Mouse (Mus musculus) ES-E14 (cell line): Measurements from ENCODE around the gene Vash1. TPM values are rescaled to one million over a fixed set of nuclear protein-coding genes. Genes with fewer than 3 reads are reported as not detected.

Experiments
- DNase-seq: peaks from one replicate; pipeline ENCODE4 v3.0.0-alpha.2; 2013; ENCODE audit warnings: low read depth, low spot score
- H3K27ac ChIP-seq: 2 replicates; pipeline ENCODE4 v1.5.1; 2012; ENCODE audit warnings: low read depth, mild to moderate bottlenecking, low read length, moderate library complexity, mixed read lengths; ENCODE audit not compliant: poor library complexity, insufficient read depth, severe bottlenecking
- H3K36me3 ChIP-seq: 2 replicates; pipeline ENCODE4 v1.6.1; 2012; ENCODE audit warnings: mild to moderate bottlenecking, low read length, moderate library complexity, mixed read lengths; ENCODE audit not compliant: control insufficient read depth, poor library complexity, insufficient read depth, severe bottlenecking
- H3K4me1 ChIP-seq, 2 experiments: fragments of 150-350 bp in 1 of 2; sonication (generic) in 1 of 2; 2 replicates each; pipeline ENCODE4 v1.6.1; 2012; ENCODE audit warnings: low read length in 2 of 2, mild to moderate bottlenecking in 1 of 2, mixed read lengths in 1 of 2; ENCODE audit not compliant: control insufficient read depth in 2 of 2, insufficient read depth in 2 of 2, poor library complexity in 1 of 2
- H3K4me3 ChIP-seq, 2 experiments: fragments of 150-350 bp in 1 of 2; sonication (generic) in 1 of 2; 2 replicates each; pipeline ENCODE4 v1.5.1; 2012; ENCODE audit warnings: low read length in 2 of 2, low read depth in 1 of 2, mild to moderate bottlenecking in 1 of 2, mixed read lengths in 1 of 2; ENCODE audit not compliant: insufficient read depth in 1 of 2, poor library complexity in 1 of 2, severe bottlenecking in 1 of 2
- H3K9ac ChIP-seq: 2 replicates; pipeline ENCODE4 v1.6.1; 2012; ENCODE audit warnings: low read depth, mild to moderate bottlenecking, low read length, mixed read lengths; ENCODE audit not compliant: poor library complexity, insufficient read depth, severe bottlenecking
- H3K9me3 ChIP-seq: fragments of 150-350 bp; sonication (generic); 2 replicates; pipeline ENCODE4 v1.6.1; 2012; ENCODE audit warnings: low read depth, mild to moderate bottlenecking, low read length; ENCODE audit not compliant: control insufficient read depth, insufficient read depth
- CHD2 ChIP-seq: IDR thresholded peaks from 2 replicates; pipeline ENCODE4 v1.6.1; 2014; ENCODE audit warnings: mild to moderate bottlenecking, low read depth, low read length, inconsistent platforms
- HCFC1 ChIP-seq: IDR thresholded peaks from 2 replicates; pipeline ENCODE4 v1.6.1; 2012; ENCODE audit warnings: low read length, inconsistent platforms, borderline replicate concordance; ENCODE audit not compliant: insufficient read depth
- MAFK ChIP-seq: IDR thresholded peaks from 2 replicates; pipeline ENCODE4 v1.6.1; 2014; ENCODE audit warnings: mild to moderate bottlenecking, low read depth, low read length, inconsistent platforms; ENCODE audit not compliant: insufficient read depth
- ZC3H11A ChIP-seq: IDR thresholded peaks from 2 replicates; pipeline ENCODE4 v1.6.1; 2012; ENCODE audit warnings: low read depth, mild to moderate bottlenecking, inconsistent platforms, low read length, borderline replicate concordance
- ZNF384 ChIP-seq: IDR thresholded peaks from 2 replicates; pipeline ENCODE4 v1.6.1; 2012; ENCODE audit warnings: low read depth, low read length, inconsistent platforms
- in situ Hi-C, 2 experiments: fragments of 600-800 bp; cut with MboI; formaldehyde crosslinking; loops; one replicate each; pipeline ENCODE4 v1.15.1; 2025; ENCODE audit warnings: low sequenced_read_pairs in 2 of 2, inconsistent platforms in 1 of 2; ENCODE audit not compliant: unreplicated experiment in 2 of 2
- total RNA-seq: library from RNA; depleted of rRNA; stranded (reverse); fragments of 300-350 nt; gene quantifications from 2 replicates; pipeline ENCODE4 v1.2.3, GENCODE M21; 2012

Vash1 gene
- total RNA-seq, 1 experiment: 4.0 TPM

DNA sequence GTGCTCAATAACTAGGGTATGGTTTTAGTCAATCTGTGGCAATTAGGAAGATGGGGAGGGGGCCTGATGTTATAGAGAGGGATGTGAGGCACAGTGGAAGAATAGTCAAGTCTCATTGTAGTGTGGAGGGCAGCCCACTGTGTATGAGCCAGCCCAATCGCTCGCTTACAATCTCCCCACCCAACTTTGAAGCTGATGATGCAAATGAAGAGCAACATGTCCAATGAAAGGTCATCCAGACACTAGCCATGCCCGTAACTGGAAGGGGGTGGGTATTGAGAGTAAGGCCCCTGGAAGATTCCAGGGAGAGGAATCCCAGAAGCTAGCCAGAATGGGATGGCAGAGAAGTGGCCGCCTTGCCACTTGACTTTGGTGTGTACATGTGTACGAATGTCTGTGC is 33.0 kb upstream of the Vash1 start:
- Histone ChIP-seq H3K4me1 (peaks cover 2 to 8% of the 10 kb centered on the region in 2 experiments; a peak in 2 of 4 replicates), H3K9me3 (no peaks in the 10 kb centered on the region), H3K9ac (no peak overlapping the region), H3K4me3 (no peak overlapping the region), H3K27ac (no peak overlapping the region), H3K36me3 (no peaks in the 10 kb centered on the region)
- in situ Hi-C loops: no loop called here
- TF ChIP-seq ZC3H11A (no peak), CHD2 (no peak), ZNF384 (no peak), HCFC1 (no peak), MAFK (no peak)
- DNase-seq: no peak

GRCm38 (mm10) chr12:86646831-86647230 is 31.7 kb upstream of the Vash1 start:
- TF ChIP-seq CHD2: no peak
- no peak for TF ChIP-seq ZNF384
- TF ChIP-seq HCFC1: no peak
- TF ChIP-seq ZC3H11A: no peak
- no peak for TF ChIP-seq MAFK
- no peaks in the 10 kb centered on the region for H3K36me3 ChIP-seq
- no peak for DNase-seq
- H3K4me3 ChIP-seq: no peak overlapping the region
- H3K27ac ChIP-seq: no peak overlapping the region
- no peak overlapping the region for H3K9ac ChIP-seq
- in situ Hi-C loops: no loop called here
- no peaks in the 10 kb centered on the region for H3K4me1 ChIP-seq
- H3K9me3 ChIP-seq: no peaks in the 10 kb centered on the region

GRCm38 (mm10) chr12:86647279-86647678 is 31.2 kb upstream of the Vash1 start:
- Histone ChIP-seq H3K27ac (no peak overlapping the region), H3K36me3 (no peaks in the 10 kb centered on the region), H3K9me3 (no peaks in the 10 kb centered on the region), H3K4me1 (no peaks in the 10 kb centered on the region), H3K4me3 (no peak overlapping the region), H3K9ac (no peak overlapping the region)
- no peak for DNase-seq
- TF ChIP-seq ZC3H11A: no peak
- TF ChIP-seq HCFC1: no peak
- TF ChIP-seq MAFK: no peak
- no peak for TF ChIP-seq CHD2
- no peak for TF ChIP-seq ZNF384
- in situ Hi-C loops: no loop called here

DNA sequence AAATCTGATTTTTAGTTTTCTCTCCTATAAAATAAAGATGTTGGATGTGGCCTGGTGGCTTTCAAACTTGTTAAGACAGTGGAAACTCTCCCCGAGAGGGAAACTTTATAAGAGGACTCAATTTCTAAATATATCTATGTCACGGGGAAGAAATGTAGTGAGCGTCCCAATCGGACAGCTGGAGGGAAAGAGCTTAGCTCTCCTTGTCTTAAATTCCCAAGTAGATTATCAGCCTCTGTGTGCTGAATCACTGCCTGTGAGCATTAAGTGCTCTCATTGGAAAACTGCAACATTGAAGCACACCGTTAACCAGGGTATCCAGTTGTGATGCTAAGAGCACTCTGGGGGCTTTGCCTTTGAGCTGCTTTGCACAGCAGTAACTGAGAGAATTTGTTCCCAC is 30.8 kb upstream of the Vash1 start:
- Histone ChIP-seq H3K9ac (no peak overlapping the region), H3K9me3 (no peaks in the 10 kb centered on the region), H3K36me3 (no peaks in the 10 kb centered on the region), H3K27ac (no peak overlapping the region), H3K4me3 (no peak overlapping the region), H3K4me1 (no peaks in the 10 kb centered on the region)
- no peak for TF ChIP-seq ZNF384
- TF ChIP-seq HCFC1: no peak
- TF ChIP-seq ZC3H11A: no peak
- TF ChIP-seq MAFK: no peak
- TF ChIP-seq CHD2: no peak
- in situ Hi-C loops: no loop called here
- DNase-seq: no peak

GRCm38 (mm10) chr12:86648489-86648888 is 30.0 kb upstream of the Vash1 start:
- DNase-seq: no peak
- Histone ChIP-seq H3K9ac (no peak overlapping the region), H3K27ac (no peak overlapping the region), H3K9me3 (no peaks in the 10 kb centered on the region), H3K36me3 (no peaks in the 10 kb centered on the region), H3K4me1 (no peaks in the 10 kb centered on the region), H3K4me3 (no peak overlapping the region)
- TF ChIP-seq HCFC1 (no peak), ZC3H11A (no peak), CHD2 (no peak), MAFK (no peak), ZNF384 (no peak)
- in situ Hi-C loops: no loop called here
